Mouse (Mus musculus) CD4-positive naive resting alpha-beta T cell, adult 57 days (primary cell): Measurements from ENCODE around the gene Hist2h2ab. TPM values are rescaled to one million over a fixed set of nuclear protein-coding genes. Genes with fewer than 3 reads are reported as not detected.

Experiments
- total RNA-seq: library from RNA; stranded (reverse); gene quantifications from one replicate; pipeline ENCODE4 v1.2.4, GENCODE M21; 2023

The Hist2h2ab gene
- total RNA-seq: 7.9 TPM

GRCm38 (mm10) chr3:96219661-96220130, at the start of gene Hist2h2ab, which contains the start of gene Bola1:
Gene Hist2h2ab (plus strand): TSS chr3:96219865.
Gene Bola1 (minus strand): TSS chr3:96219709.

GRCm38 (mm10) chr3:96172197-96173178, 47.2 kb upstream of the Hist2h2ab start, which contains the start of gene Sf3b4:
Gene Sf3b4 (plus strand): TSS chr3:96172332.

GRCm38 (mm10) chr3:96180727-96181477, 38.8 kb upstream of the Hist2h2ab start, which contains the start of gene Sv2a:
Gene Sv2a (plus strand): TSS chr3:96181151.

GRCm38 (mm10) chr3:96220765-96221639, 1.3 kb downstream of the Hist2h2ab start, which contains the start of the genes Hist2h2ac and Hist2h2be:
Gene Hist2h2ac (minus strand): TSS chr3:96220880.
Gene Hist2h2be (plus strand): TSS chr3:96221119.

GRCm38 (mm10) chr3:96238954-96239793, 19.5 kb downstream of the Hist2h2ab start, which contains the start of gene Hist2h3c2:
Gene Hist2h3c2 (minus strand): TSS chr3:96239127.

GRCm38 (mm10) chr3:96239949-96240798, 20.5 kb downstream of the Hist2h2ab start, which contains the start of gene Hist2h2aa2:
Gene Hist2h2aa2 (minus strand): TSS chr3:96240276.

GRCm38 (mm10) chr3:96245003-96245886, 25.6 kb downstream of the Hist2h2ab start, which contains the start of gene Hist2h2aa1:
Gene Hist2h2aa1 (plus strand): TSS chr3:96245497.

GRCm38 (mm10) chr3:96246427-96246856, 26.8 kb downstream of the Hist2h2ab start, which contains the start of gene Hist2h3c1:
Gene Hist2h3c1 (plus strand): TSS chr3:96246685.

GRCm38 (mm10) chr3:96262979-96263550, 43.4 kb downstream of the Hist2h2ab start, which contains the start of gene Hist2h4:
Gene Hist2h4 (minus strand): TSS chr3:96263311.

GRCm38 (mm10) chr3:96268051-96268775, 48.5 kb downstream of the Hist2h2ab start, which contains the start of gene Hist2h3b:
Gene Hist2h3b (plus strand): TSS chr3:96268654.

Other genes with a start within 250 kb of the Hist2h2ab start
- 21.9 TPM for gene Plekho1, start 223.9 kb upstream of the Hist2h2ab start, total RNA-seq
- gene Vps45, start 161.4 kb upstream of the Hist2h2ab start, total RNA-seq: 15.1 TPM
- gene Otud7b, start 115.3 kb upstream of the Hist2h2ab start, total RNA-seq: 20.8 TPM
- 0.74 TPM for gene Mtmr11, start 57.9 kb upstream of the Hist2h2ab start, total RNA-seq
- gene Sf3b4, start 47.5 kb upstream of the Hist2h2ab start, total RNA-seq: 80.5 TPM
- gene Sv2a, start 38.7 kb upstream of the Hist2h2ab start, total RNA-seq: 5.0 TPM
- gene Bola1, start 156 bp upstream of the Hist2h2ab start, total RNA-seq: 11.2 TPM
- gene Hist2h2ac, start 1.0 kb downstream of the Hist2h2ab start, total RNA-seq: 55.5 TPM
- 2.7 TPM for gene Hist2h2be, start 1.3 kb downstream of the Hist2h2ab start, total RNA-seq
- 1.7 TPM for gene Hist2h3c2, start 19.3 kb downstream of the Hist2h2ab start, total RNA-seq
- 319 TPM for gene Hist2h2aa2, start 20.4 kb downstream of the Hist2h2ab start, total RNA-seq
- gene Hist2h2aa1, start 25.6 kb downstream of the Hist2h2ab start, total RNA-seq: 4.3 TPM
- not detected for gene Hist2h3c1, start 26.8 kb downstream of the Hist2h2ab start, total RNA-seq
- gene Hist2h4, start 43.4 kb downstream of the Hist2h2ab start, total RNA-seq: 40.0 TPM
- gene Hist2h3b, start 48.8 kb downstream of the Hist2h2ab start, total RNA-seq: 57.8 TPM
- gene Hist2h2bb, start 49.9 kb downstream of the Hist2h2ab start, total RNA-seq: 143 TPM
- gene Fcgr1, start 74.1 kb downstream of the Hist2h2ab start, total RNA-seq: 0.77 TPM
- gene BC107364, start 232.4 kb downstream of the Hist2h2ab start, total RNA-seq: not detected